Mouse (Mus musculus): ENCODE measurements around the gene Zfp992.
"Not testable (repeated sequence)": the region's sequence is repeated elsewhere in the genome, so short reads cannot be mapped to it uniquely, and the experiment has no call there.

Gene Zfp992

DNA sequence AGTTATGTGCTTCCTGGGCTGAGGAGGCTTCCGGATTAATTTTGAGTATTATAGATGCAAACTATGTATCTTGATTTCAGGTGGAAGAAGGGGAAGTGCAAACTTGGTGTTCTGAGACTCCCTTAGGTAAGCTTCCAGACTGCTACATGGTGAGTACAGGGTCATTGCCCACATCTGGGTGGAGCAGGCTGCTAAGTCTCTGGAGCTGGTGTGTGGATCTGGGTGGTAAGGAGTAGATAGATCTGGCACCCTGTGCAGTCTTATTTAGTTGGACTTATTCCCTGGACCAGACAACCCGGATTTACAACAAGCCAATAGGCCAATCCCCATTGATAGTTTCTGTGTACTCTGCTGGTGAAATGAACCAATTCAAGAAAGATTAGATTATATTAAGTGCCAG is at the start of gene Zfp992:
Zfp992 (plus strand) TSS at position 74 of the 400 bp plus-strand sequence.
- ATAC-seq (ENCODE audit: insufficient number of reproducible peaks, low FRiP score, low TSS enrichment), result not testable (repeated sequence)

DNA sequence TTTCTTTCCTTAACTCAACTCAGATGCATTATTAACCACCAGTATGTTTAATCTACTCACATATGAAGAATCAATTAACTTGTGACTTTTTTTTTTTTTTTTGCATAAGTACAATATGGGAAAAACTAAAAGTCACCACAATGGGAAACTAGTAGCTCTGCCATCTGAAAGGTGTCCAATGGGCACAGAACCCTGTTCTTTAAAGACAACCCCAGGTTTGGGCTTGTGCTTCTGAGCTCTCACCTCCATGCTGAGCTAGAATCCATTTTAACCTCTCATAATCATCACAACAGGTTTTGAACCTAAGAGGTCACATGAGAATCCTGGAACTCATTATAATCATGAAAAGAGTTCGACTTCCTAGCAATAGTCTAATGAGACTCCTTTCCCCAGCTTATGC is 19.4 kb upstream of the Zfp992 start:
- not testable (repeated sequence) for ATAC-seq (ENCODE audit: insufficient number of reproducible peaks, low FRiP score, low TSS enrichment)

DNA sequence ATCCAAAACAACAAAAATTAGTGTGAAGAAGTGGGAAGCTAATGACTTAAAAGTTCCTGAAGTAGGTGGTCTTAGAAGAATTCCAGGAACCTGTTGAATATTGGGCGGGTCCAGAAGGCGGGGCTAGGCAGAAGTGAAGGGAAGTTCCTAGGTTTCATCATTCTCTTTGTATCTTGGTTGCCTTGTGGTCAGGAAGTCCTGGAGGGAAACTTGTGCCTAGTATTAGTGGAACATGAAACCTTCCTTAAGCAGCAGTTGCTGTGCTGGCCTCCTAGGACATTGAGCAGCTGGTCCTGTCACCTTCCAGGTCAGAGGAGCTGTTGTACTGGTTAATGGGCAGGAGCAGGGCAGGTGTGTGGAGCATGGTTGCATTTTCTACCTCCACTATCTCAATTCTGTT is 17.9 kb upstream of the Zfp992 start:
- ATAC-seq (ENCODE audit: insufficient number of reproducible peaks, low FRiP score, low TSS enrichment), result not testable (repeated sequence)

DNA sequence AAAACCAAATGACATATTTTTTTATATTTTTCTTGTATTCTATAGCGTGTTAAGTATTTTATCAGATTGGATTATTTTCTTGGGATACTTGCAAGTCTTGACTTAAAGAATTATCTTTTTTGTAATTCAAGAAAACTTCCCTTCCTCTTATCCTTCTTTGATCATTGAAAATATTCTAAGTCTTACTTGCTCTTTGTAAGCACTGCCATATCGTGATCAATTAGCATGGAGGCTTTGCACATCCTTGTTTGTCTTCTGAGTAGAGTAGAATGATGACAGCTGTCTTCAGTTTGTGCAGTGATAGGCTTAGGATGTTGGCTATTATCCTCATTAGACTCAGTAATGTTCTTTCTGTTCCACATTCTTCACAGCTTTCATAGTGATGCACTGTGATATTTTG is 13.3 kb upstream of the Zfp992 start:
- ATAC-seq (ENCODE audit: insufficient number of reproducible peaks, low FRiP score, low TSS enrichment), result not testable (repeated sequence)

DNA sequence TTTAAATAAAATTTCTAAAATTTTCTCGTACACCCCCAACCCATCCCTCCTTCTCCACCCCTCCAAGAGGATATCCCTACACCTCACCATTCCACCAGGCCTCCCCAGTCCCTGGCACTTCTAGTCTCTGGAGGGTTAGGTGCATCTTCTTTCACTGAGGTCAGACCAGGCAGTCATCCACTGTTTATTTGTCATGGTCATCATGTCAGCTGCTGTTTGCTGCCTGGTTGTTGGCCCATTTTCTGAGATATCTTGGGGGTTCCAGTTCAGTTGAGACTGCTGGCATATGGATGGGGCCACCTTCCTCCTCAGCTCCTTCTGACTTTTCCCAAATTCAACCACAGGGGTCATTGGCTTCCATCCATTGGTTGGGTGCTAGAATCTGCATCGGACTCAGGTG is 11.6 kb upstream of the Zfp992 start:
- not testable (repeated sequence) for ATAC-seq (ENCODE audit: insufficient number of reproducible peaks, low FRiP score, low TSS enrichment)

DNA sequence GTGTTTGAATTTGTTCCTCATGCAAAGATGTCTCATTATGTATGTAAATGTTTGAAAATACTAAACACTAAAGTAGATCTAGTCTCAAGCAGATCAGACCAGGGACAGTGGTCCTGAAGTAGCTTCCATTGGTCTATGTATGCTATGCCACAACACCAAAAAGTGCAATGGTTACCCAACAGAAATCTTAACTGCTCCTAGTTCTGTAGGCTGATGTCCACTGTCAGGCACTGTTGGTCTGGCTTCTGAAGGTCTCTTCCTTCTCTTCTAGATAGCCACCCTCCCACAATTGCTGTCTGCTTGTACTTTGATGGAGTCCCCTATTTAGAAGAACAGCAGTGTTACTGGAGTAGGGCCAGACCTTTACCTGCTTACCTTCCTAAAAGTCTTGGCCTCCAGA is 4.5 kb upstream of the Zfp992 start:
- ATAC-seq (ENCODE audit: insufficient number of reproducible peaks, low FRiP score, low TSS enrichment), result not testable (repeated sequence)

DNA sequence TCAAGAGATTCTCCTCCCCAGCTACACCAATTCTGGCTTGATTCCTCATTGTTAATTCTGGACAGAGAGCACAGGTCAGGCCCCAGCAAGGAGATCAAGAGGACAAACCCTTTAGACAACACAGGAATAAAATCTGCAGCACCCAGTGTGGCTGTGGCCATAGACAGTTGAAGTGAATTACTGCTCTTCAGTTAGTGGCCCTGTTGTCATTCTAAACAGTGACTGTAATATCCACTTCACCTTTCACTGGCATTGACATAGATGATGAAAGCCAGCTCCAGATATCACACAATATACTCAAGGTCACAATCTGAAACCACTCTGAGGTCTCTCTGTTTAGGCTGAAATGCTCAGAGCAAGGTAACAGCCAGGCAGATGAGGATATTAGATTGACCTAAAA is 3.7 kb upstream of the Zfp992 start:
- not testable (repeated sequence) for ATAC-seq (ENCODE audit: insufficient number of reproducible peaks, low FRiP score, low TSS enrichment)

DNA sequence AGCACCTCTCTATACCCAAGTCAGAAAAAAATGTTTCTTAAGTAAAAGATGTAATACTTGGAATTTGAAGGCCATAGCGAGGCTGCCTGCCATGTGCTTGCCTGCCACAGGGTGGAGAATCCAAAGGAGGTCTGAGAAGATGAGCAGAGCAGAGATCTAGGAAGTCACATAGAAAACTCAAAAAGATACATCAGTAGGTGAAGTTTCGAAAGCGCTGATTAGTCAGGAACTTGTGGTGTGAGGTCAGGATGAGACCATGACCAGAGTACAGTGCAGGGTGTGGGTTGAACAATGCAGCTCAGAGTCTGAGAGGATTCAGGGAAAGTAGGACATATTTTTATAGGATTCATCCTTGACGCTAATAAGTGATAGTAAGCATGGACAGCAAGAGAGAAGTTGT is 2.7 kb upstream of the Zfp992 start:
- ATAC-seq (ENCODE audit: insufficient number of reproducible peaks, low FRiP score, low TSS enrichment), result not testable (repeated sequence)

DNA sequence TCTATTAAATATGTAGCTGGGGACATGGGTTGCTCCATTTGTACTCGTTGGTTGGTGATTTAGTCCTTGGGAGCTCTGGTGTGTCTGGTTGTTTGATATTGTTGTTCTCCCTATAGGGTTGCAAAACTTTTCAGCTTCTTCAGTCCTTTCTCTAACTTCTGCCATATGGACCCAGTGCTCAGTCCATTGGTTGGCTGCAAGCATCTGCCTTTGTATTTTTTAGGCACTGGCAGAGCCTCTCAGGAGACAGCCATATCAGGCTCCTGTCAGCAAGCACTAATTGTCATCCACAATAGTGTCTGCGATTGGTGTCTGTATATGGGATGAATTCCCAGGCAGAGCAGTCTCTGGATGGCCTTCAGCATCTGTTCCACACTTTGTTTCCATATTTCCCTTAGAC is 1.8 kb upstream of the Zfp992 start:
- ATAC-seq (ENCODE audit: insufficient number of reproducible peaks, low FRiP score, low TSS enrichment), result not testable (repeated sequence)

DNA sequence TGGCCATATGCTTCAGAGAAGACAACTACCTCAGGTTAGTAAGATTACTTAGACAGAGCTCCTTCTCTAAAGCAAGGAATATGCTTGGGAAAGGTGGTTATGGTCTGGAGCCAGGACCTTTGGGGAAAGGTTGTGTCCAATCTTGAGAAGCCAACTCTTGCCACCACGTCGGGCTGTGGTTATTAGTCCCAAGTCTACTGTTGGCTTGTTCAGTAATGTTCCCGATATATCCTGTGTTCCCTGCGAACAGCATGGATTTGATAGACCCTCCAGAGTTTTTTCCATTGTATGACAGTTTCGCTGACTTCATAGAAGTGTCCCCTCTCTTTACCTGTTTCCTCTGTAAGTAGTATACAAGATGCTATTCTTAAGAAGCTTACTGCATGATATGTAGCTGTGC is 888 bp downstream of the Zfp992 start:
- not testable (repeated sequence) for ATAC-seq (ENCODE audit: insufficient number of reproducible peaks, low FRiP score, low TSS enrichment)

DNA sequence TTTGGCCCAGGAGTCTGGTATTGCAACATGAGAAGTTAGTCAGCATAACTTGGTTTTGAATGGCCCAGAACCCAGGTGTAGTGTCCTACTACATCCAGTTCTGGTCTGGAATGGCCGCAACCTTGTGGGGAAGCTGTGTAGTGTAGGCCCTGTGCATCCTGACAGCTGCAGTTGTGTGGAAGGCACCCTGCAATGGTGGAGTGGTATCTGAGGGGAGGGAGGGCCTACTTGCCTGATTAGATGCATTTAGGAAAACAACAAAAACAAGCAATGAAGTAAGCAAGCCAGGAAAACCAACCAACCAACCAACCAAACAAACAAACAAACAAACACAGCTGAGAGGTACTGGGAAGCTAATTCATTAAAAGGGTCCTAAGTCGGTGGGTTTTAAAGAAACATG is 3.8 kb downstream of the Zfp992 start:
- not testable (repeated sequence) for ATAC-seq (ENCODE audit: insufficient number of reproducible peaks, low FRiP score, low TSS enrichment)

DNA sequence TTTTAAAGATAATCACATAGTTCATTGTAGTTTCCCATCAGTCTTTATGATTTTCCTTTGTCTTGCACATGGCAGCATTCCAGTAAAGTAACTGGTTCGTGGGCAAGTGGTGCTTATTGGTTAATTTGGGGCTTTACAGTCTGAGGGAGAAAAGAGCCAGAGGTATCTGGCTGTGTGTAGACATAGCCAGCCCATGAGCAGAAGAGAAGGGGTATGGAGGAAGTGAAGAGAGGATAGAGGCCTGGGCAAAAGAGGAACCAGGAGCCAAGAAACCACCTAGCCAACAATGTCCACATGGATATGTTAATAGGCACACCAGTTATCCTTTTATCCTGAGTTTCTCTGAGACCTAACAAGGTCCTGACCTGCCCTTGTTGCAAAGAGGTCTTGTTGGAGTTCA is 5.3 kb downstream of the Zfp992 start:
- ATAC-seq (ENCODE audit: insufficient number of reproducible peaks, low FRiP score, low TSS enrichment), result not testable (repeated sequence)

DNA sequence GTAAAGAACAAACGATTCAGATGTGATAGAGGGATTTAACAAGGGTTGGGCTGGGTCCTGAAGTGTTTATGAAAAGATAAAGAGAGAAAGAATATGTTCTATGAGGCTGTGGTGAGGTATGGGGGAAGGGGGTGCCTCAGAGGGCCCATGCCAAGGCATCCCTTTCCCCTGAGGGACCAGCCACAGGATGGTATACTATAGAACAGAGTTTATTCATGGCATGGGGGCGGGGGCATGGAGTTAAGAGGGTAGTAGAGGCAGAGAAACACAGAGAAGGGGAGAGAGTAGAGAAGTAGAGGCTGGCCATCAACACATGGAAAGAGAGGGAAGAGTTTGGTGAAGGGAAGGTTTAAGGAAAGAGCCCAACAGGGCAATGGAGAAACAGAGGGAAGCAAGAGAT is 6.1 kb downstream of the Zfp992 start:
- ATAC-seq (ENCODE audit: insufficient number of reproducible peaks, low FRiP score, low TSS enrichment), result 0 out of 2 replicates have a peak, but pooled peaks have one; percentile 12

DNA sequence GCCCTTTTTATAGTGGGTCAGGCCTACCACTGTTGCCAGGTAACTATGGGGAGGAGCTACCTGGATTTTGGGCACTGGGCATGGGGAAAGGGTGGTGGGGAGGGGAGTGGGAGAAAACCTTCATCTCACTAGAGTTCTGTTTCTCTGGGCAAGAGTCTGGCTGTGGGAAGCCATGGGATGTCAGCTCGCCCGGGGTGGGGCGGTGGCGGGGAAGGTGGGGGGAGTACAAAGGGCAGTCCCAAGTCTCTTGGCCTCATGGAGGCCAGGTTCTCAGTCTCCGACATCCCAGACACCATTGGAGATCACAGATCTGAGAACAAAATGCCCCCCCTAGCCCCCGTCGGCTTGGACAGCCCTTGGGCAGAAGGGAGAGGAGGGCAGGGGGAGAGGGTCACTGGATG is 6.5 kb downstream of the Zfp992 start:
- ATAC-seq (ENCODE audit: insufficient number of reproducible peaks, low FRiP score, low TSS enrichment), result peak; percentile 60

DNA sequence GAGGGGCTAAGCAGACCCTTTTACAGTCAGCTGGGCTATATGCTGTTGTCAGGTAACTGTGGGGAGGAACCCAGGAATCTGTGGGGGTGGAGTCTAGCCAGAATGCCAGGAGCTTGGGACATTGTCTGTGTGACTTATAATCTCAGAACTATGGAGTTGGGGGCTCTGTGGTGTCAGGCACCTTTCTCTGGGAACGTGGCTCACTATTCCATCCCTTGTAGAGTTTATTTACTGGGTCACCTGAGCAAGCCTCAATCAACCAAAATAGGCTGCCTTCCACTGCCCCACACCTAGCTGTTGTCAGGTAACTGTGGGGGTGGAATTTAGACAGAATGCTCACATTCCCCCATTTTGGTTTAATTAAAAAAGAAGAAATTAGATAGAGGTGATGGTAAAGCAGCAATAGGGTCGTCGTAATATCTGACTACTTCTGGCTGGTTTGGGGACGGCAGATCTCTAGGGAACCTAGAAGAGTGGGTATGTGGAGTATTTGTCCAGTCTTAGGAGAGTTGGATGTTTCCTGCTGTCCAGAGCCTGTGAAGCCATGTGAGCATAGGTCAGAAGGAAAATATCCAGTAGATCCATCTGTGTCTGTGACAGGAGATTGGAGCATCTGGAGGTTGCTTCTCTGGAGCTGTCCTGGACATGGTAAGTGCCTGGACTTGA is 7.4 kb downstream of the Zfp992 start:
- ATAC-seq (ENCODE audit: insufficient number of reproducible peaks, low FRiP score, low TSS enrichment), result no peak

DNA sequence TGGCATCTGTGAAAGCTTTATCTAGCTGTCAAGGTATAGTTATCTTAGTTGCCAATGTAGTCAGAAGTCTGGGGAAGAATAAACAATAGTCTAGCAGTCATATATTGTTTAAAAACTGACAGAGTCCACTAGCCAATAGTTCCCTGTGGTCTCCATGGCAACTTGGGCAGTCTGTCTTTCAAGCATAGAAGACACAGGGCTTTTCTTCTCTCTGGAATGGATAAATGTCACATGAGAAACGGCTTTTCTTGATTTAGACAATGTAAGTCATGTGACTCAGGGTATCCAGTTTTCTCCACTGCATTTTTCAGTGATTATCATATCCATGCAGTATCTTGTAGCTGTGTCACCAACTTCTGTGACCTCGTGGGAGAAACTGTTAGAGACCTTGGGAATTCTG is 8.3 kb downstream of the Zfp992 start:
- no peak for ATAC-seq (ENCODE audit: insufficient number of reproducible peaks, low FRiP score, low TSS enrichment)

DNA sequence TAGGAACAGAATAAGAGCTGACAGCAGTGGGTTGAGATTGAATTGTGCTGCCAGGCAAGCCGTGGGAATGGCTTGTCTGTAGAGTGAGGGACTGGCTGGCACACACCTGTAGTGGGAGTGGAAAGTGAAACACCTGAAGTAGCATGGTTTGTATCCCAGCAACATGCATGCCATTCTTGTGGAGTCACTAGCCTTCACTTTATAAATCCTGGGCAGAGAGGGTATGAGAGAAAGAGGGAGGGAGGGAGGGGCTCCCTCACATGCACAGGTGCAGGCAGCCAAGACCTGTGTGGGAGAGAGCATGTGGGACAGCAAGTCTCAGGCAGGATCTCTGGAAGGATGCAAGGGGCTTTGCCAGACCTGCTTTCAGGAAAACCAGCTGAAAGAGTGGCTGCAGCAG is 8.9 kb downstream of the Zfp992 start:
- 0 out of 2 replicates have a peak, but pooled peaks have one; percentile 12 for ATAC-seq (ENCODE audit: insufficient number of reproducible peaks, low FRiP score, low TSS enrichment)

DNA sequence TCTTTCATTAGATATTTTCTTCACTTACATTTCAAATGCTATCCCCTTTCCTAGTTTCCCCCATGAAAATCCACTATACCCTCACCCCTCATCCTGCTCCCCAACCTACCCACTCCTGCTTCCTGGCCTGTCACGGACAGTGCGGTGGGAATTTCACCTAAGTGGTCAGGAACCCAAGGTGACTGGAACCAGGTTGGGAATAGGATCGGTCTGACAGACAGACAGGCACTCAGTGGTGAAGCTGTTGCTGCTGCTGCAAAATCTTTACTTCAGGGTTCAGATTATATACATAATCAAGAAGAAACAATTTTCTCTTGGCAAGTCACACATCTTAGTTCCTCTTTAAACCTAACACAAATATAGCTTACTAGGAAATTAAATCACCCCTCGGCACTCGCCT is 11.0 kb downstream of the Zfp992 start:
- not testable (repeated sequence) for ATAC-seq (ENCODE audit: insufficient number of reproducible peaks, low FRiP score, low TSS enrichment)

DNA sequence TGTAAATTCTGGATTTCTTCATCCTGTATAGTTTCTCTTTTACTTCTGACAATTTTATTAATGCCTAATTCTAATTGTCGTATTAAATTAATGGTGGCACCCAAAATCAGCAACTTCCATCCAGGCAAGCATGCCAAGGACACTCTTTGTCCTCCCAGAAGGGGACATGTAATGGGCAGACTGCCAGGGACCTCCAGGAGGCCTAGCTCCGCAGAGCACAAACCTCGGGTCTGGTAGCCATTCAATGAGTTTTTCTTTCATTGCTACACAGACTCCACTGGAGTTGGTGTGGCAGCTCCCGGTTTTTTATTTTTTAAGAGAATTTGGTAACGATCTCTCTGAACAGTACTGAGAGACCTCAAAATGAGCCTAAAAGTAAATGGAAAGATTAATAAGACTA is 11.9 kb downstream of the Zfp992 start:
- not testable (repeated sequence) for ATAC-seq (ENCODE audit: insufficient number of reproducible peaks, low FRiP score, low TSS enrichment)

DNA sequence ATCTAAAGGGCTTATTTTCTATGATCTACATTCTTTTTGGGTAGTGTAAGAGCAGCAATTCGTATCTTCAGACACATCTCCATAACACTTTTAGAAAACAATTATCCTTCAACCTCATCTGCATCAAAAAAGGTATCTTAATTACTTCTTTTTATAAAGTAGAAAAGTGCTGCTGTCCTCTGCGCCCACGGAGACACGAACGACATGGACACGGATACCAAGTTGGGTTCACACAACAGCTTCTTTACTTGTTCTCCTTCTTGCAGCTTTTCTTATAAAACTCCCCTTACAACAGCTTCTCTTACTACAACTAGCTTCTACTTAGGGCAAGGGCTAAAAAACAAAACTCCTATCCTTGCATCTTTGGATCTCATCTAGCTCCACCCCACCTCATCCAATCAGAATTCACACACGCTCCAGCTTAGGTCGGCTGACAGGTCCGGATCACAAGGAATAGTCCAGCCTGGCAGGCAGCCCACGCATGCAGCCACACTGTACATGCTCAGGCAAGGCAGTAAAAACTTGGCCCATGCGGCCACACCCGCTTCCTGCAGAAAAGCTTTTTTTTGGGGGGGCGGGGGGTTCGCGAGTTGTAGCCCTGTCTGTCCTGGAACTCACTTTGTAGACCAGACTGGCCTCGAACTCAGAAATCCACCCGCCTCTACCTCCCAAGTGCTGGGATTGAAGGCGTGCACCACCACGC is 15.0 kb downstream of the Zfp992 start:
- not testable (repeated sequence) for ATAC-seq (ENCODE audit: insufficient number of reproducible peaks, low FRiP score, low TSS enrichment)

DNA sequence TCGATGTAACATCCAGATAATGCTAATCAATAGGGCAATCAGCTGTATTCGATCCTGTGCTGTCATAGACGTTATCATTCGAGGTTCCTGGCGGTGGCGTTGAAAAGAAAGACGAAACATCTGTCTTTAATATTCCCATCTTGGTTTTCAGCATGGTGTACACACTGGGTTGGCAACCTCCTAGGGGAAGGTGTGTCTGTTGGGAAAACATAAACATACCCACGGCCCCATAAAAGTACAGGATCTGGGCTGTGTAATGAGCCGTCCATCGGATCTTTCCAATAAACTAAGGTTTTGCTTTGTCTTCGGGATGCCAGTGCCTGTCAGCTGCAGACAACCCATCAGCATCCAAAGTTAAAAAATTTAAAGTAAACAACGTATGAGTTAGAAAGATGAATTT is 21.2 kb downstream of the Zfp992 start:
- ATAC-seq (ENCODE audit: insufficient number of reproducible peaks, low FRiP score, low TSS enrichment), result not testable (repeated sequence)

DNA sequence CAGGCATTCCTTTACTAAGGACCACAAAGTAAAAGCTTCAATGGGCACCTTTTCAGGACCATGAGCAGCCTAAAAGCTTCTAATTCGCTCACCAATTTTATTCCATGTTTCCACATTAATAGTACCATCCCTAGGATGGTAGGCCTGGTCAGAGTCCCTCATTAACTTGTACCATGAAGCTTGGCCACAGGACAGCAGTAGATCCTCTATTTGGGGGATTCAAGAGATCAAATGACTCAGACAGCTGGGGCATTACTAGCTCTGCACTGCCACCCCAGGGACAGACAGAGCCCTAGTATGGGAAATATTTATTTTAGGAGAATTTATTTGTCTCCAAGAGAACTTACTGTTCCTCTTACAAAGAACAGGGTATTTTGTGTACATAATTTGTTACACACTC is 25.4 kb downstream of the Zfp992 start:
- not testable (repeated sequence) for ATAC-seq (ENCODE audit: insufficient number of reproducible peaks, low FRiP score, low TSS enrichment)

Data from cerebellum, adult (tissue).